Mouse (Mus musculus) monocyte, adult 2 months (primary cell): ENCODE results near the gene Nsd1.
"Not testable (repeated sequence)": the region's sequence is repeated elsewhere in the genome, so short reads cannot be mapped to it uniquely, and the experiment has no call there.

ENCODE experiments used
- DNase-seq, 2 experiments: peaks; one replicate each; pipeline ENCODE4 v3.0.0; 2022; ENCODE audit warnings: low spot score in 2 of 2, low read depth in 1 of 2

The Nsd1 gene

DNA sequence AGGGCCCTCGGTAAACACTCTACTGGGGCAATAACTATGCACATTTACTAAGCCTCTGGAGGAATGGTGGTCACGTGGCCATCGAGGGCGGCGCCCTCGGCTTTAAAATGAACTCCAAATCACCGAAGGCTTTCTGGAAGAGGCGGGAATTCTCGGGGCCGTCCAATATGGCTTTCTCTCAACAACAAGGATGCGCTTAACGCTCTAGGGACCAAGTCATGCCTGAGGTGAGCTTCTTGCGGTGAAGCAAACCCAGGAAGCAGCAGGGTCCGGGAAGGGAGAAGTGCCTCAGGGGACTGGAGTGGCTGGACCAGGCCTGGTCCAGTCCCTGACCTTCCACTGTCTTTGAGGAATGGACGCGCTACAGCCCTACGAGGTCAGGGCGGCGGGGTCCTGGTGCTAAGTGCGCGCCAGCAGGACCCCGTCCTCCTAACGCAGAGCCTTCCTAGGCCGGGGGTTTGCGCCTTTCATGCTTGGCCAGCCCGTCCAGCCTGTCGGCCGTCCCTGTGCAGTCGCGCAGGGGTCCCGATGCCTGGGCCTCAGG, at the start of gene Nsd1:
Gene Nsd1 (plus strand): TSS at position 134 of the 544 bp plus-strand sequence.
- no peak for DNase-seq

DNA sequence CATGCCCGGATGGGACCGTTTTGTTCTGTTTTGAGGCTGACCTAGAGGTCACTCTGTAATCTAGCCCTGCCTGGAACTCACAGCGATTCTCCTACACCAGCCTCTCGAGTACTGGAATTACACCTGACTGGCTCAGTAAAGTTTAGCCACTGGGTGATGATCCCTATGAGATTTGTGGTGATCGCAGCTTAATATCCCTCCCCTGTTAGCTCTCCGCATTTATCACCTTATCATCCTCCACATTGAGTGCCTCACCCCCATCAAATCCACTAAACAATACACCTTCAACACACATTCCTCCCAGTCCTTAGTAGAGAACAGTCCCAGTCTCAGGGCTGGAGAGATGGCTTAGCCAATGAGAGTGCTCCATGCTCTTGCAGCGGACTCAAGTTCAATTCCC, 47.2 kb upstream of the Nsd1 start:
- DNase-seq, result no peak

DNA sequence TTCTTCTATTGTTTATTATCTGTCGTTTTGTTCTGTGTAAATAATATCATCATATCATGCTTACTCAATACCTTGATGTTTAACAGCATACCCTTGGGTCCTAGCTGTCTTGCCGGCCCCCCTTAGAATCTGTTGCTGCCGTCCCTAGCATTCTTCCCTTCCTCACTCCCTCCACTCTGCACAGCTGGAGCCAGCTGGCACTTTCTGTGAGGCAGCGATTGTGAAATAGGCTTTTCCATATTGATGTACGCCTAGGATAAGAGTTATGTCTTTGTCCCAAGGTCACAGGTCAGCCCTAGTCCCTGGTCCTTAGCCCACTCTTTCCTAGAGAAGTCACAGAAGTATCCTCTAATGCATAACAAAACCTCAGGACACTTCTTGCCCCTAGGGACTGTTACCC, 46.0 kb upstream of the Nsd1 start:
- no peak for DNase-seq

GRCm38 (mm10) chr13:55165831-55166339, 43.7 kb upstream of the Nsd1 start:
- no peak for DNase-seq

- no peak for DNase-seq
Measured at GRCm38 (mm10) chr13:55166806-55167725, 42.5 kb upstream of the Nsd1 start.

DNA sequence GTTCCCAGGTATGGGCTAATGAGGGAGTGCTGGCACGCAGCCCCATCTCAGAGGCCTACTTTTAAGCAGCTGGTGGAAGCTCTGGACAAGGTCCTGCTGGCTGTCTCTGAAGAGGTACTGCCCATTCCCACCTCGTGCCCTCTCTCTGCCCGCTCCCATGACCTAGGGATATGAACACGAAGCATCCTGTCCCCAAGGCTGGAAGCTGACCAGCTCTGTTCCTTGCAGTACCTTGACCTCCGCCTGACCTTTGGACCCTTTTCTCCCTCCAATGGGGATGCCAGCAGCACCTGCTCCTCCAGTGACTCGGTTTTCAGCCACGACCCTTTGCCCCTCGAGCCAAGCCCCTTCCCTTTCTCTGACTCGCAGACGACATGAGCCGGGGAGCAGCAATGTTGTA, 41.8 kb upstream of the Nsd1 start:
- no peak for DNase-seq

GRCm38 (mm10) chr13:55168255-55168654, 41.3 kb upstream of the Nsd1 start:
- DNase-seq, result no peak

DNA sequence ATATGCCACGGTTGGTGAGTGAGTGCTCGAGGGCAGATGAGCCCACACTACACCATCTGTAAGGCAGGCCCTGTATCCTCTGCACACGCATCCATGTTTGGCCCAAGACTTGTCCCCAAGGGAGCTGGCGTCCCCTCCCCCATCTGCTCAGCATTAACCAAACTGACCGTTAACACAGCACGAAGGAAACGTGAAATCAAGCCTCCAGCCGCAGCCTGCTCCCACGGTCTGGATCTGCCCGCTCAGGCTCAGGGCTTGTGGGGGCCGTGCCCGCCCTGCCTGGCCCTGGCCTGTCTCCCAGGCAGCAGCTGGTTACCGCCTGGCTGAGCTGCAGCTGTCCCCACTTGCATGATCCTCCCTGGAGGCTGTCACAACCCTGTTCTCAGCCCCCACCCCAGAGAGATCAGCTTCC, 40.6 kb upstream of the Nsd1 start:
- no peak for DNase-seq

DNA sequence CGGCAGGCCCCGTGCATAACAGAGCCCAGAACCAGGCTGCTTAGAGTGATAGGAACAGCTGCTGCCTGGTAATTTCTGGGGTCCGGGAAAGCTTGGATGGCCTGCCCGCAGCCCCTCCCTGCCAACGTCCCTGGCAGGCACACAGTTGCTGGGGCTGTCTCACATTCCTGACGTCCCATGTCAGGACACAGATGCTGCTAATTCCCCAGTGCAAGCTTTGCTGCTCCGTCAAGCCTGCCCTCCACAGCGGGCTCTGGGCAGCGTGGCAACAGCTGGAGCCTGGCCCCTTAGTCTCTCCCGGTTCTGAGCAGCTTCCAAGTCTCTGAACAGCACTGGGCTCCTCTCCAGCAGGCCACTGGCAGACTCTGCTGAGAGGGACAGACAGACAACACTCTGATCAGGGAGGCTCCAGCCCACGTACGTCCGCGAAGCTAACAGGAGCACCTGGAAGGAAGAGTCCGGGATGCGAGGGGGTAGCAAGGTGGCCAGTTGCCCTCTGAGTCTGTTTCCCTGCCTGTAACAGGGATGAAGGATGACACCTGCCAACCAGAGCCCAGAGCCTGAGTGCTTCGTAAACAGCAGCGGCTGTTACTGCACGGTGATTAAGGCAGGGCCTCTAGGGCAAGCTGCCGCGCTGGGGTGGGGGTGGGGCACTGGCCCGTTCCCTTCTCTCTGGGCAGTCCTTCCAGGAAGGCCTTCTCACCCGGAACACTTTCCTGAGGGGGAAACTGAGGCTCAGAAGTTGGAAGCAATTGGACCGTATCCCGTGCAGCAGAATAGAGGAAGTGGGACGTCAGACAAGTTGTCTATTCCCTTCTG, 37.9 kb upstream of the Nsd1 start:
- no peak for DNase-seq

DNA sequence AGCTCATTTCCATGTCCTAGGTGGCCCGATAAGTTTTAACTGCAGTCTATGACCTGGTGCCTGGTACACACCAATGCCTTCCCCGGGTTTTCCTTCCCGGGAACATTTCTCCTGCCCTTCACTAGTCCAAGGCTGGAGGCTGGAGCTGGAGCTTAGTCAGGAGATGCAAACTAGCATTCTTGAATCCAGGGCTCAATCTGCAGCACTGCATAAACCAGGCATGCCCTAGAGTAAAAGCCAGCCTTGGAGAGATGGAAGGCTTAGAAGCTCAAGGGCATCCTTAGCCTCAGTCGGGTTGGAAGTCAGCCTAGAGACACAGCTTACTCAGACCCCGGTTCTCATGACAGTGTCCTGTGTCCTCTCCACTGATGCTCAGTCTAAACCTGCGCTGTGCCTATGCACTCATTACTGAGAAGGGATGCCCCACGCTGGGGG, 37.2 kb upstream of the Nsd1 start:
- no peak for DNase-seq

DNA sequence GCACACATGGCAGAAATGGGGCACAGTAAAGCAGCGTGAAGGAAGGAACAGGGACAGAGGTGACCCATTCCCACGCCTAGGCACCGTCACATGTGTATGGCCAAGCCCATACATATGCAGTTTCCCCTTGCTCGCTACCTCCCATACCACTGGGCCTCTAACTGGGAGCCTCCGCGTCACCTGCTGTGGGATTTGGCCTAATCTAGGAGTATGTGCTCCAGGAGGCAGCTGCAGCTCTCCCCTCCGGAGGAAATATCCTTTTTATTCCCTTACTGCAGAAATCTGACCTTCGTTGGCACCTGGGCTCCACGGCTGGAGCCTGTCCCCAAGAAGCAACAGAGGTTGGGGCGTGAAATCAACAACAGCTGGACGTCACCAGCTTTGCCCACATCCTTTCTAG, 35.2 kb upstream of the Nsd1 start:
- no peak for DNase-seq

DNA sequence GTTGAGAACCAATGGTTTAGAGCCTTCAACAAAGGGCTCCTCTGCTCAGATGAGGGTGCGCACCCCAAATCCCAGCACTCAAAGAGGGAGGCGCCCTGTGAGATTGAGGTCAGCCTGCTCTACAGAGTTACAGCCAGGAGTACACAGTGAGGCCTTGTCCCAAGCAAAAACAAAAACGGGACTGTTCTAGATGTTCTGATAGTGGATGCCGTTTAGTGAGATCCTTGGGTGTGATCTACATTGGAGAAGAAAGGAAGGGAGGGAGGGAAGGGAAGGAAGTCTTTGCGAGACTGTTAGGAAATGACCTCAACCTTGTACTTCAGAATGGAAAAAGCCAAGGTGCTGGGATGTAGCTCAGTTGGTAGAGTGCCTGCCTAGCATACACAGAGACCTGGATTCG, 33.3 kb upstream of the Nsd1 start:
- no peak for DNase-seq

DNA sequence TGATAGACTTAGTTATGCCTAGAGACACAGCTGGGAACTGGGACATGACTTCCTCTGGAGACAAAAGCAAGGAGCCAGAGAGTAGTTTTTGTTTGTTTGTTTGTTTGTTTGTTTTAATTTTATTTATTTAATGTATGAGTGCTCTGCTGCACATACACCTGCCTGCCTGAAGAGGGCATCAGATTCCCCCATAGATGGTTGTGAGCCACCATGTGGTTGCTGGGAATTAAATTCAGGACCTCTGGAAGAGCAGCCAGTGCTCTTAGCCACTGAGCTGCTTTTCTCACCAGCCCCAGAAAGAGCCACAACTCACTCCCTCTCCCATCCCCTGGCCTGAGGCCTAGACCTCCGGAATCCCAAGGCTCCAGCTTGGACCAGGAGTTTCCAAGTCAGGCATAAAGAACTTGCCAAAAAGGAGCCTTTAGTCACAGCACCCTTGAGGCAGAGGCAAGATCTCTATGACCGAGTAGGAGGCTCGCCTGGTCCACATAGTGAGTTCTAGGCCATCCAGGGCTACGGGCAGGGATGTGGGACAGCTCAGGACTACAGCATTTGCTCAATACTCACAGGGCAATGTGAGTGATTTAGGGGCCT, 31.6 kb upstream of the Nsd1 start:
- no peak for DNase-seq

- peak; percentile 33 to 50 for DNase-seq
Measured at GRCm38 (mm10) chr13:55178556-55178955, 31.0 kb upstream of the Nsd1 start.

DNA sequence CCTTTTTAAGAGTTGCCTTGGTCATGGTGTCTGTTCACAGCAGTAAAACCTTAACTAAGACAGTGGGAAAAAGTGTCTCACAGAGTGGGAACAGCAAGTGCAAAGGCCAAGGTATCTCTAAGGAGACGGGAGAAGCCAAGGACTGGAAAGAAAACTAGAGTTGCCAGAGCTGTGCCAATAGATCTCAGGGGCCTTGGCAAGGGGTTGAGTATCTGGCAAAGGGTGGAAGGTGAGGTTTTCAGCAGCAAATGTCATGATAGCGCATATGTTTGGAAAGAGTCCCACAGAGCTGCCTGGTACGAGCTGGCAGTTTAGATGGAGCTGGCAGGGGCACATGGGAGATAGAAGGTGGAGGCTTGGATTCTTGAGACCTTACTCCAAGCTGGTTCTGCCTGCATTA, 30.0 kb upstream of the Nsd1 start:
- no peak for DNase-seq

DNA sequence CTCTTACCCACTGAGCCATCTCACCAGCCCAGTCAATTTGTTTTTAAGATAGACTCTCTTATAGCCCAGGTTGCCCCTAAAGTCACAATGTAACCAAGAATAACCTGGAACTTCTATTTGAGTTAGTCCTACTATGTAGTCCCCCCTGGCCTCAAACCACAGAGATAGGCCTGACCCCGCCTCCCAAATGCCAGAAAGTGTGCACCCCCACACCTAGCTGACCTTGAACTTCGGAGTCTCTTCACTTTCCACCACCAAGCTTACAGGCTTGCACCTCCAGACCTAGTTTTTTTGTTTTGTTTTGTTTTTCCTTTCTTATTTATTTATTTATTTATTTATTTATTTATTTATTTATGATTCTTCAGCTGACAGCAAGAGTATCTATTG, 27.8 kb upstream of the Nsd1 start:
- DNase-seq, result no peak

- DNase-seq, result peak; percentile 37 to 52
Measured at GRCm38 (mm10) chr13:55182173-55182894, 27.2 kb upstream of the Nsd1 start.

- DNase-seq, result no peak
Measured at GRCm38 (mm10) chr13:55183382-55183781, 26.2 kb upstream of the Nsd1 start.

- not testable (repeated sequence) for DNase-seq
Measured at GRCm38 (mm10) chr13:55187062-55187461, 22.5 kb upstream of the Nsd1 start.

DNA sequence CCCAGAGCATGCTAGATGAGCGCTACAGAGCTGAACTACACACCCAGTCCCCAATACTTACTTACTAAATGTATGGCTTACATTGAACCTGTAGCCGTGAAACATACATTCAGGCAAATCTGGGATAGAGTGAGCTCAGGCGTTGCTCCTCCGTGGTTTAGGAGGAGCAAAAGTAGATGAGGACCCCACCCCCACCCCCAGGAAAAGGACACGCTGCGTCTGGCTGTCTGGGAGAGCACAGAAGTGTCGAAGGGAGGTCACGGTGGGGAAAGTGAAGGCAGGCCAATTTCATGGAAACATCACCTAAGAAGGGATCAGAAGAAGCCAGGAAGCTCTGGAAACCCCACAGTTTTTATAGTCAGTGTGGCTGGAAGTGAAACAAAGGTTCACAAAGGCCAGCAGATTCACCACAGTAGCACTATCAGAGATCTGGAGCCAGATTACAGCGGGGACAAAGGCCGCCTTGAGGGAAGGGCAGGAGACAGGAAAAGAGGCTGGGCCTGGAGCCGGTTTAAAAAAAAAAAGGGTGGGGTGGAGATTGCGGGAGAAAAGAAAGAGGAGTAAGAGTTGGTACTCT, 20.0 kb upstream of the Nsd1 start:
- no peak for DNase-seq
